Mouse (Mus musculus) MEL (cell line): ENCODE data around the gene Stap2. TPM values are rescaled to one million over a fixed set of nuclear protein-coding genes. Genes with fewer than 3 reads are reported as not detected.

Source experiments
- DNase-seq: peaks from one replicate; pipeline ENCODE4 v3.0.0; 2011; ENCODE audit warnings: low read depth, low spot score
- H3K27ac ChIP-seq: 2 replicates; pipeline ENCODE4 v1.5.1; 2012; ENCODE audit warnings: low read depth, mild to moderate bottlenecking, control low read depth, low read length, moderate library complexity; ENCODE audit not compliant: control insufficient read depth
- H3K27me3 ChIP-seq, 2 experiments: fragments of 150-350 bp in 1 of 2; sonication (generic) in 1 of 2; 2 replicates each; pipeline ENCODE4 v1.6.1; 2012; ENCODE audit warnings: low read length in 2 of 2, mild to moderate bottlenecking in 2 of 2, improper control_type of control experiment in 1 of 2, moderate library complexity in 1 of 2; ENCODE audit not compliant: insufficient read depth in 2 of 2, control insufficient read depth in 1 of 2
- H3K36me3 ChIP-seq, 2 experiments: 2 replicates each; pipeline ENCODE4 v1.6.1; 2012 to 2014; ENCODE audit warnings: low read length in 2 of 2, improper control_type of control experiment in 1 of 2, inconsistent platforms in 1 of 2, mild to moderate bottlenecking in 1 of 2; ENCODE audit not compliant: insufficient read depth in 2 of 2, control insufficient read depth in 1 of 2
- H3K4me1 ChIP-seq, 2 experiments: fragments of 150-350 bp in 1 of 2; sonication (generic) in 1 of 2; 2 replicates each; pipeline ENCODE4 v1.6.1; 2012; ENCODE audit warnings: low read length in 2 of 2, improper control_type of control experiment in 1 of 2, mild to moderate bottlenecking in 1 of 2; ENCODE audit not compliant: insufficient read depth in 2 of 2, control insufficient read depth in 1 of 2
- H3K4me3 ChIP-seq, 2 experiments: fragments of 150-350 bp in 1 of 2; sonication (generic) in 1 of 2; 2 replicates each; pipeline ENCODE4 v1.5.1; 2012; ENCODE audit warnings: low read depth in 2 of 2, low read length in 2 of 2, mild to moderate bottlenecking in 2 of 2, moderate library complexity in 2 of 2, control low read depth in 1 of 2, improper control_type of control experiment in 1 of 2; ENCODE audit not compliant: control insufficient read depth in 1 of 2, insufficient read depth in 1 of 2
- H3K79me2 ChIP-seq: 2 replicates; pipeline ENCODE4 v1.6.1; 2012; ENCODE audit warnings: mild to moderate bottlenecking, low read length, moderate library complexity; ENCODE audit not compliant: control insufficient read depth, poor library complexity, insufficient read depth
- H3K9ac ChIP-seq: 2 replicates; pipeline ENCODE4 v1.6.1; 2012; ENCODE audit warnings: low read depth, mild to moderate bottlenecking, control low read depth, low read length, moderate library complexity; ENCODE audit not compliant: control insufficient read depth, poor library complexity, severe bottlenecking
- H3K9me3 ChIP-seq: fragments of 150-350 bp; sonication (generic); replicated peaks from 2 replicates; pipeline ENCODE4 v1.6.1; 2012; ENCODE audit warnings: mild to moderate bottlenecking, low read length, improper control_type of control experiment, moderate library complexity; ENCODE audit not compliant: insufficient read depth
- BHLHE40 ChIP-seq: IDR thresholded peaks from 2 replicates; pipeline ENCODE4 v1.6.1; 2012; ENCODE audit warnings: low read depth, mild to moderate bottlenecking, inconsistent platforms, low read length, improper control_type of control experiment, borderline replicate concordance
- CHD1 ChIP-seq: IDR thresholded peaks from 2 replicates; pipeline ENCODE4 v1.6.1; 2012; ENCODE audit warnings: low read depth, mild to moderate bottlenecking, inconsistent platforms, low read length, improper control_type of control experiment
- CHD2 ChIP-seq: IDR thresholded peaks from 2 replicates; pipeline ENCODE4 v1.6.1; 2011; ENCODE audit warnings: low read length, improper control_type of control experiment
- E2F4 ChIP-seq: IDR thresholded peaks from 2 replicates; pipeline ENCODE4 v1.6.1; 2011; ENCODE audit warnings: low read depth, low read length, improper control_type of control experiment, borderline replicate concordance
- ELF1 ChIP-seq: IDR thresholded peaks from 2 replicates; pipeline ENCODE4 v1.6.1; 2014; ENCODE audit warnings: low read depth, mild to moderate bottlenecking, inconsistent platforms, low read length, improper control_type of control experiment, moderate library complexity
- EP300 ChIP-seq, 2 experiments: IDR thresholded peaks; 2 replicates each; pipeline ENCODE4 v1.6.1; 2011; ENCODE audit warnings: improper control_type of control experiment in 2 of 2, low read length in 2 of 2, low read depth in 1 of 2, mild to moderate bottlenecking in 1 of 2
- ETS1 ChIP-seq: IDR thresholded peaks from 2 replicates; pipeline ENCODE4 v1.6.1; 2012; ENCODE audit warnings: low read depth, mild to moderate bottlenecking, inconsistent platforms, low read length, improper control_type of control experiment, moderate library complexity
- GABPA ChIP-seq: IDR thresholded peaks from 2 replicates; pipeline ENCODE4 v1.6.1; 2012; ENCODE audit warnings: low read depth, mild to moderate bottlenecking, inconsistent platforms, low read length, improper control_type of control experiment, moderate library complexity
- GATA1 ChIP-seq: IDR thresholded peaks from 2 replicates; pipeline ENCODE4 v1.6.1; 2011; ENCODE audit warnings: low read depth, low read length, improper control_type of control experiment
- HCFC1 ChIP-seq: IDR thresholded peaks from 2 replicates; pipeline ENCODE4 v1.6.1; 2012; ENCODE audit warnings: low read depth, mild to moderate bottlenecking, inconsistent platforms, low read length, improper control_type of control experiment, moderate library complexity
- JUND ChIP-seq: IDR thresholded peaks from 2 replicates; pipeline ENCODE4 v1.6.1; 2011; ENCODE audit warnings: low read depth, mild to moderate bottlenecking, improper control_type of control experiment, low read length
- KAT2A ChIP-seq: conservative IDR thresholded peaks from 2 replicates; pipeline ENCODE4 v1.6.1; 2012; ENCODE audit warnings: low read depth, low read length, improper control_type of control experiment, inconsistent platforms
- MAFK ChIP-seq: IDR thresholded peaks from 2 replicates; pipeline ENCODE4 v1.6.1; 2011; ENCODE audit warnings: low read depth, mild to moderate bottlenecking, low read length, improper control_type of control experiment, borderline replicate concordance
- MAX ChIP-seq: IDR thresholded peaks from 2 replicates; pipeline ENCODE4 v1.6.1; 2011; ENCODE audit warnings: low read length, improper control_type of control experiment
- MAZ ChIP-seq: IDR thresholded peaks from 2 replicates; pipeline ENCODE4 v1.6.1; 2012; ENCODE audit warnings: low read depth, mild to moderate bottlenecking, inconsistent platforms, low read length, improper control_type of control experiment
- MEF2A ChIP-seq: IDR thresholded peaks from 2 replicates; pipeline ENCODE4 v1.6.1; 2014; ENCODE audit warnings: low read depth, mild to moderate bottlenecking, inconsistent platforms, low read length, improper control_type of control experiment; ENCODE audit not compliant: poor library complexity, insufficient replicate concordance, severe bottlenecking; ENCODE audit errors: extremely low read depth
- MXI1 ChIP-seq: IDR thresholded peaks from 2 replicates; pipeline ENCODE4 v1.6.1; 2011; ENCODE audit warnings: mild to moderate bottlenecking, low read depth, low read length, improper control_type of control experiment
- MYB ChIP-seq: IDR thresholded peaks from 2 replicates; pipeline ENCODE4 v1.6.1; 2011; ENCODE audit warnings: mild to moderate bottlenecking, low read depth, low read length, improper control_type of control experiment
- MYC ChIP-seq: IDR thresholded peaks from 2 replicates; pipeline ENCODE4 v1.6.1; 2011; ENCODE audit warnings: low read depth, mild to moderate bottlenecking, low read length, improper control_type of control experiment, moderate library complexity
- NRF1 ChIP-seq: IDR thresholded peaks from 2 replicates; pipeline ENCODE4 v1.6.1; 2014; ENCODE audit warnings: low read depth, mild to moderate bottlenecking, inconsistent platforms, low read length, improper control_type of control experiment, moderate library complexity; ENCODE audit not compliant: poor library complexity, insufficient read depth, severe bottlenecking
- POLR2AphosphoS2 ChIP-seq: IDR thresholded peaks from 2 replicates; pipeline ENCODE4 v1.6.1; 2011; ENCODE audit warnings: low read length, improper control_type of control experiment
- POLR2AphosphoS5 ChIP-seq: IDR thresholded peaks from 2 replicates; pipeline ENCODE4 v1.6.1; 2012; ENCODE audit warnings: low read depth, borderline replicate concordance, mild to moderate bottlenecking, inconsistent platforms, low read length, moderate library complexity, mixed read lengths
- RAD21 ChIP-seq: IDR thresholded peaks from 2 replicates; pipeline ENCODE4 v1.6.1; 2011; ENCODE audit warnings: mild to moderate bottlenecking, low read depth, low read length, improper control_type of control experiment
- RCOR1 ChIP-seq: IDR thresholded peaks from 2 replicates; pipeline ENCODE4 v1.6.1; 2012; ENCODE audit warnings: low read depth, mild to moderate bottlenecking, inconsistent platforms, low read length, improper control_type of control experiment
- SMC3 ChIP-seq: IDR thresholded peaks from 2 replicates; pipeline ENCODE4 v1.6.1; 2011; ENCODE audit warnings: low read depth, low read length, improper control_type of control experiment
- TAL1 ChIP-seq: IDR thresholded peaks from 2 replicates; pipeline ENCODE4 v1.6.1; 2012; ENCODE audit warnings: mild to moderate bottlenecking, inconsistent platforms, low read length, moderate library complexity, mixed read lengths
- TBP ChIP-seq: IDR thresholded peaks from 2 replicates; pipeline ENCODE4 v1.8.0; 2011; ENCODE audit warnings: low read depth, low read length, improper control_type of control experiment
- UBTF ChIP-seq: IDR thresholded peaks from 2 replicates; pipeline ENCODE4 v1.6.1; 2012; ENCODE audit warnings: low read depth, mild to moderate bottlenecking, inconsistent platforms, low read length, improper control_type of control experiment, moderate library complexity, borderline replicate concordance; ENCODE audit not compliant: insufficient read depth
- USF1 ChIP-seq: IDR thresholded peaks from 2 replicates; pipeline ENCODE4 v1.6.1; 2014; ENCODE audit warnings: low read depth, mild to moderate bottlenecking, inconsistent platforms, low read length, improper control_type of control experiment, moderate library complexity
- USF2 ChIP-seq, 2 experiments: IDR thresholded peaks; 2 replicates each; pipeline ENCODE4 v1.6.1; 2011 to 2012; ENCODE audit warnings: improper control_type of control experiment in 2 of 2, low read length in 2 of 2, borderline replicate concordance in 1 of 2, inconsistent platforms in 1 of 2, low read depth in 1 of 2, mild to moderate bottlenecking in 1 of 2; ENCODE audit not compliant: insufficient read depth in 1 of 2
- ZC3H11A ChIP-seq: IDR thresholded peaks from 2 replicates; pipeline ENCODE4 v1.6.1; 2012; ENCODE audit warnings: low read depth, mild to moderate bottlenecking, inconsistent platforms, low read length, improper control_type of control experiment
- ZKSCAN1 ChIP-seq: IDR thresholded peaks from 2 replicates; pipeline ENCODE4 v1.6.1; 2012; ENCODE audit warnings: low read depth, mild to moderate bottlenecking, inconsistent platforms, low read length, improper control_type of control experiment, moderate library complexity
- ZMIZ1 ChIP-seq: IDR thresholded peaks from 2 replicates; pipeline ENCODE4 v1.6.1; 2012; ENCODE audit warnings: low read depth, mild to moderate bottlenecking, inconsistent platforms, low read length, improper control_type of control experiment, moderate library complexity
- ZNF384 ChIP-seq: IDR thresholded peaks from 2 replicates; pipeline ENCODE4 v1.6.1; 2012; ENCODE audit warnings: low read depth, mild to moderate bottlenecking, inconsistent platforms, low read length, improper control_type of control experiment
- polyA plus RNA-seq, 2 experiments: library from polyadenylated mRNA; stranded (reverse) in 1 of 2; unstranded in 1 of 2; fragments of >175 nt in 1 of 2; fragments of >200 nt in 1 of 2; gene quantifications; 2 replicates each; pipeline versions ENCODE4 v1.2.1 to v1.2.4; 2012; ENCODE audit warnings: low replicate concordance in 2 of 2, low read depth in 1 of 2; ENCODE audit not compliant: insufficient read length in 2 of 2, insufficient read depth in 1 of 2, missing spikeins in 1 of 2
- total RNA-seq: library from RNA; depleted of rRNA; stranded (reverse); fragments of 300-350 nt; gene quantifications from 2 replicates; pipeline ENCODE4 v1.2.3, GENCODE M21; 2012

The Stap2 gene
- total and polyA plus RNA-seq, 3 experiments = 0.08 TPM; not detected in 1

GRCm38 (mm10) chr17:56009088-56009961 lies 3.9 kb upstream of the Stap2 start:
- H3K9ac ChIP-seq = peak overlapping the region; percentile 64
- no peaks in the 10 kb centered on the region for H3K79me2 ChIP-seq
- H3K4me3 ChIP-seq = peak overlapping the region; percentile 64 to 90
- no peaks in the 10 kb centered on the region for H3K9me3 ChIP-seq
- peaks cover 0 to 8% of the 10 kb centered on the region in 2 experiments; a peak in 2 of 4 replicates for H3K36me3 ChIP-seq
- peak; percentile 95 for DNase-seq
- H3K27me3 ChIP-seq = no peaks in the 10 kb centered on the region
- peak overlapping the region; percentile 53; the same call in 1 of the 2 replicates for H3K27ac ChIP-seq
- peaks cover 0 to 17% of the 10 kb centered on the region in 2 experiments; a peak in 2 of 4 replicates for H3K4me1 ChIP-seq
- TF ChIP-seq MAFK (no peak), NRF1 (peak; percentile 39; the same call in 1 of the 2 replicates), ZC3H11A (no peak), GATA1 (no peak), POLR2AphosphoS5 (no peak), E2F4 (no peak), ZNF384 (no peak), USF1 (peak; percentile 3; the same call in 1 of the 2 replicates), HCFC1 (peak; percentile 57; the same call in 1 of the 2 replicates), KAT2A (no peak), TAL1 (no peak), USF2 (IDR thresholded peaks at IDR 0.05; ENCODE audit: borderline replicate concordance in 1 of 2, insufficient read depth in 1 of 2, low read depth in 1 of 2, low read length in 2 of 2) (no peak), MYC (no peak), ETS1 (no peak), MXI1 (0 out of 2 replicates have a peak, but pooled peaks have one; percentile 52), UBTF (no peak), MAX (peak; percentile 48), CHD1 (no peak), GABPA (no peak), BHLHE40 (no peak), ZKSCAN1 (no peak), CHD2 (no peak), MAZ (peak; percentile 80; the same call in 1 of the 2 replicates), POLR2AphosphoS2 (peak; percentile 32; the same call in 1 of the 2 replicates), ZMIZ1 (no peak; the same call in none of the 2 replicates), RCOR1 (peak; percentile 84), ELF1 (0 out of 2 replicates have a peak, but pooled peaks have one; percentile 4), JUND (no peak), MEF2A (0 out of 2 replicates have a peak, but pooled peaks have one; percentile 27), MYB (no peak), TBP (no peak), SMC3 (no peak), EP300 (IDR thresholded peaks at IDR 0.05; ENCODE audit: low read depth in 1 of 2, low read length in 2 of 2) (no peak; a peak in 1 of 4 replicates), RAD21 (no peak)
